Mouse (Mus musculus): ENCODE results near the gene Ralgapa1.

Ralgapa1 gene

DNA sequence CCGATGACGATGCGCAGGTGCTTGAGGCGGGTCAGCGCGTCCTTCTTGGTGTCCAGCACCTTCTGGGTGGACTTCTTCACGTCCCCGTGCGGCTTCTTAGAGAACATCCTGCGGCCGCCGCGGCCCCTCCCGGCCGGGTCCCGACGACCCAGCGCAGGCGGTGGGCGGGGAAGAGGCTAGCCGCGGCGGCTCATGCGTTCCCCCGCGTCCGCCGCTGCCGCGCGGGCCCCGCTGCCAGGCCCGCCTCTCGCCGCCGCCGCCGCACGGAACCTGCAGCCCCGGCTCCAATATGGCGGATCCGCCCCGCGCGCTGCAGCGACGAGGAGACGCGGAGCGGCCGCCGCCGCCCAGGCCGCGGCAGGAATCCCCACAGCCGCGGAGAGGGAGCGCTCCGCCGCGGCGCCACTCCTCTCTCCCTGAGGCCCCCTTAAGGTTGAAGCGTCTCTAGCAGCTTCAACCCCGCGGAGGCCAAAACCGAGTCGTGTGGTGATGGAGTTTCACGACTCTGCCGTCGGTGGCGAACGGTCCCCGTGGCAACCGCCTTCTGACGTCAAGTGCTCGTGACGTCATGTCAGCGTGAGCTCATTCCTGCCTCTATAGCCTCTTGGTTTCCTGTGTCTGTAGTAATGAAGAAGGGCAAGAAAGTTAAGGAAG, at the start of gene Ralgapa1:
Ralgapa1 (minus strand) TSS at position 507 of the 654 bp plus-strand sequence.
- peak; percentile 90 for DNase-seq

DNA sequence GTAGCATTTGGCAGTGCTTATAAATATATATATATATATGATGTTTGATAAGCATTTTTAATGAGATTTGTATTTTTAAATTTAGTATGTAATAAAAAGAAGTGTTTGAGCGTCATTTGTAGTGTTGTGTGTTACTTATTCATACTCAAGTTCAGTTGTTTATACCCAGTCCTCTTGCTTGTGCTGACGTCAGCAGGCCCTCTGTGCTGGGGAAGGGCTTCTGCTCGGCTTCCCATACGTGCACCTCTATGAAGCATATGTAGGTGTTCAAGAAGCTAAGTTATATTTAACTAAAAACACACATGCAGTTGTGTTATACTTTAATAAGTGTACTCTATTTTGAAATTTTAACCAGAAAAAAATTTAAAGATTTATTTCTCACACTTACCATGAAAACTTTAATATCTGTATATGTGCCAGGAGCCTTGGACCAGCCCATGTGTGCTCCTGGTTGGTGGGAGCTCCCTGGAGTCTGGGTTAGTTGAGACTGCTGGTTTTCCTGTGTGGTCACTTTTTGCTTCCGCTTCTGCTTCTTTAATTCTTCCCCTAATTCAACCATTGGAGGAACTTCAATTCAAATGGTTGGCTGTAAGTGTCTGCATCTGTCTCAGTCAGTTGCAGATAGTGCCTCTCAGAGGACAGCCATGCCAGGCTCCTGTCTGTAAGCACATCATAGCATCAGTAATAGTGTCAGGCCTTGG, 48.8 kb upstream of the Ralgapa1 start:
- DNase-seq: no peak

DNA sequence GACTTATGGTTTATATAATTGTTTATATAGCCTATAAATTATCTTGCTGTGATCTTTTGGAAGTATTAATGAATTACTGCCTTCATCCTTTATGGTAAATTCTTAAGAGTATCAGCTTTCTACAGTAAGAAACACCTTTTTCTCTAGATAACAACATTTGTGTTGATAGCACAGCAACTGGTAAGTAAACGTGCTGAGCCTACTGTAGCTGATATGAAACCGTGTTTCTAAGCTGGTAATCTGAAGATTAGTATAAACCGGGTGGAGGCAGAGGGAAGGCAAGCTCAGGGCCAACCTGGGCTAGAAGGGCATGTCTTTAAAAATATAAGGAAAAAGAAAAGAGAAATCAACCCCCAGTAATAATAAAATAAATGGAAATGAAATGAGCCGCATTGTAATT, 46.8 kb upstream of the Ralgapa1 start:
- no peak for DNase-seq

DNA sequence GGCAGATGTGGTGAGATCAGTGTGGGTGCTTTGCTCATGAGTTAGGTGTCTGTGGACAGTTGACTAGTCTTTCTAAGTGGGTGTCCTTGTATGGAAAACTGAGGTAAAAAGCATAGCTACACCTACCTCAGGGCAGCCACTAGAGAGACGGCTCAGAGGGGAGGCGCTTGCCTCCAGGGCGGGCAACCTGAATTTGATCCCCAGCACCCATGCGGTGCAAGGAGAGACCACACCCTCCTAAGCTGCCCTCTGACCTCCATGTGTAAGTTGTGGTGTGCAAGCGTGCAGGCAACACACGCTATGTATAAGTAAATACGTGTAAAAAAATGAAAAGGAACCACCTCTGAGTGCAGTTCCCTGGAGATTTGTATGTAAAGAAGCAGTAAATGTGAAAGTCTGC, 39.7 kb upstream of the Ralgapa1 start:
- DNase-seq: no peak

DNA sequence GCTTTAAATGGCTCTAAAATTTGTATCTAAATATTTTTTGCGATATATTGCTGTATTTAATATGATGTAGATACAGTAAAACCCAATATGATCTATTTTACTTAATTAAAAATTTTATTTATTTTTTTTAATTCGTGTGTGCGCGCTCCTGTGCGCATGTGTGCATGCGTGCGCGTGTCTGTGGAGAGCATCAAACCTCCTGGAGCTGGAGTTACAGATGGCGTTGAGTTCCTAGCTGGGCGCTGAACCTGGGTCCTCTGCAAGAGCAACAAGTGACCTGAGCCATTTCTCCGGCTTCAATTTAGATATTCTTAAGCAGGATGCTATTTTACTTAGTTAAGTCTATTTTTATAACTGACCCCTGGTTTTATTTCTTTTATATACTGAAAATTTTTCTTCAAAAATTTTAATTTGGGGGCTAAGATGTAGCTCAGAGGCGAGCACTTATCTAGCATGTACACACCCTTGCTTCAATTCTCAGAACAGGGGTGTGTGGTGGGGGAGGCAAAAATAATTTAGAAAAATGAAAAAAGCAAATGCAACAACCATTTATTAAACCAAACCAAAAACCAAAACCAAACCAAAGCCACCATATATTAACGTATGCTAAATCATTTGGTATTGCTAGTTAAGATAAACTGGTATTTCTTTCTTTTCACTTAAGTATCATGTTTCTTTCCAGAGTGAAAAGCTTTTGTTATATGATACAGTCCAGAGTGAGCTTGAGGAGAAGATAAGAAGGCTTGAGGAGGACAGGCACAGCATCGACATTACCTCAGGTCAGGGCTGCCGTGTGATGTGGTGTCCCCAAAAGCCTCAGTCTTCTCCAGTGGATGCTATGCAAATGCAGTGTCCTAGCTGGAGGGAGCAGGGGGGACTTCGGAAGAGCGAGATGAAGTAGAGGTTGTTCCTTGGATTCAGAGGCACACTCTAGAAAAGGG, 38.7 kb upstream of the Ralgapa1 start:
- DNase-seq: no peak

DNA sequence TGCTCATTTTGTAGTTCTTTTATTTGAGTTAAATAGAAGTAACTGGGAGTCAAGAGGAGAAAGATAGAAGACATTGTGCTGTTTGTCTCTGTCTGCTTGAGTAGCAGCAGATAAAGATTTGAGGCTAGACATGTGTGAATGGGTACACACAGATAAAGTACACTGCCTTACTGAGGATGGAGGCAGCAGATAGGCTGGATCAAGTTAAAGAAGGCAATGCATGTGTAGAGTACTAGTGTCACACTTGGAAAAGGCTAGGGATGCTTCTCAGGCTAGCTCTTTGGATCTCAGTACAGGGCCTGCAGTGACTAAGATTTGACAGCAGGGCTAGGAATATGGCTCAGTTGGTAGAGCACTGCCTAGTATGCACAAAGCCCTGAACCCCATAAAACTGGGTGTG, 29.7 kb upstream of the Ralgapa1 start:
- no peak for DNase-seq

DNA sequence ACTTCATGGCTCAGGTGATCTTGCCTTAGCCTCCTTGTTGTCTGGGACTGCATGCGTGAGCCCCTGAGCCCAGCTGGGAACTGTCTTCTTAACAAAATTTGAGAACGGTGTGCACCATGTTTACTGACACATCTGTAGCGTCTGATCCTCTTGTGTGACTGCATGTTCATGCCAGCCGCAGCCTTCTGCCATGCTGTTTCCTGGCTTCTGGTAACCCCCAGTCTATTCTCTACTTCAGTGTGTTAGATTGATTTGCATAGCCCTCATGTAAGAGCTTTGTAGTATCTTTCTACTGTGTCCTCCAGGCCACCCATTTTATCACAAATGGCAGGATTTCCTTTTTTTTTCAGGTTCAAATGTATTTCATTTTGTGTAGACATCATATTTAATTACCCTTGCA, 26.9 kb upstream of the Ralgapa1 start:
- DNase-seq: no peak

DNA sequence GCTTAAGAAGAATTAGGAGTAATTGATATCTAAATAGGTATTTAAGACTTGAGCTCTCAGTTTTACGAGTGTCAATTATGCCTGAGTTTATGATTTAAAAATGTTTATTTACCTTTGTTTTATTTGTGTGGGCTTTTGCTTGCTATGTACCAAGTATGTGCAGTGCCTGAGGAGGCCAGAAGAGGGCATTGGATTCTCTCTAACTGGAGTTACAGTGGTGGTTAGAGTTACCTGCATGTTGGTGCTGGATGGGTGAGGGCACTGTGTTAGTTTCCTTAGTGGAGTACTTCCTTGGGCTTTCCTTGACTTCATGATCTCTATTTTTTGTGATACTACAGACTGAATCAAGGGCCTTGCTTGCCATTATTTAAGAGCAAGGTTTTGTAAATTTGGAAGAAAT, 25.8 kb upstream of the Ralgapa1 start:
- DNase-seq: peak; percentile 15

DNA sequence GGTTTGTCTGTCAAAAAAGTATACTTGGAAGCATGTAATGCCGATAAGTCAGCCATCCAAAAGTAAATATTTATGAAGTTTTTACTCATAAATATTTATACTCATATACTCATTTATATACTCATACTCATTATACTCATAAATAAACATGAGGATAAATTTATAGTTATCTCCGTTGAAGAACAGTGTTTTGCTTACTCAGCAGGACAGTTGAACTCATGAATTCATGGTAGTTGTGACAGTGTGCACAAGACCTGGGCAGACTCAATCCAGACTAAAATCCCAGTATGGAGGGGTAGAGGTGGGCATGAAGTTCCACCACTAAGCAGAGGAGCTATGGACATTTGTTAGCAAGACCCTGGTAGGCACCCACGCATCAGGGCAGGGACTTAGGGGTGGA, 16.5 kb upstream of the Ralgapa1 start:
- DNase-seq: no peak

DNA sequence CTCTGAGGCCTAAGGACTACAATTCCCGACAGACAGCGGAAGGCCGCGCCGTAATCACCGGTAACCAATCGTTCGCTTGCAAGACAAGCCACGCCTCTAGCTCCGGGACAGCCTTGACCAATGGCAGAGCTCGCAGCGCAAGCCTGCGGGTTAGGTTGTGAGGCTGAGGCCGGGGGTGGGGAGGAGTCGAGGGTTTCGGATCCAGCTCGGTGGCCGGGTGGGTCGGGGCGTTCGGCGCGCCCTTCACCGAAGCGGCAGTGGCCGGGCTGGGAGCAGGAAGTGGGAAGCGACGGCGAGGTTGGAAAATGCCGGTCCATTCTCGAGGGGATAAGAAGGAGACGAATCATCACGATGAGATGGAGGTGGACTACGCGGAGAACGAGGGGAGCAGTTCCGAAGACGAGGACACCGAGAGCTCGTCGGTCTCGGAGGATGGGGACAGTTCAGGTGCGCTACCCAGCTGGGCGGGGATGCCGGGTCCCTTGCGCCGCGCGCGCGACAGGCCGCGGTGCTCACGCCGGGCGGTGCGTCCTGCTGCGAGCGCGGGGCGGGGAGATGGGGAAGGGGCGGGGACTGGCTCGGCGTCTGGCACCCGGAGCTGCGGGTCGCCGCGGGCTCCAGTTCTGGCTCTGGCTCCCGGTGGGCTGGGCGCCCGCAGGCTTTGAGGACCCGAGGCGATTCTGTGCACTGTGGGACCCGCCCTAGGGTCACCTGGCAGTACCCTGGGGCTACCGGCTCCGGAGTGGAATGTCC, 15.4 kb upstream of the Ralgapa1 start, which contains the start of gene Brms1l:
Brms1l (plus strand) TSS at position 126 of the 753 bp plus-strand sequence.
- peak; percentile 93 for DNase-seq

DNA sequence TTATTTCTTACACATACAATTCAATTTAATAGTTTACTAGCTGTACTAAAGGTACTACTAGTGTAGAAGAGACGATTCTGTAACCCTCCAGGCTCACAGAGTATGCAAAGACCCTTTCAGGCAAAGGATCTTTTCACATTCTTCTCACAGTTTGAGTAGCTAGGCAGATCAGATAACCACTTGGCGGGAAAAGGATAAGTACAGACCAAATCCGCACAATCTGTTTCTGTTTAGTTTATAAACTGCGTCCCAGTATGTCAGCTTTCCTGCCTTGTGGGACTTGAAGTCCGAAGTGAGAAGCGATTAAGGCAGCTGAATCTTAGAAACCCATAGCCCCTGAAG, 14.9 kb upstream of the Ralgapa1 start:
- DNase-seq: no peak

DNA sequence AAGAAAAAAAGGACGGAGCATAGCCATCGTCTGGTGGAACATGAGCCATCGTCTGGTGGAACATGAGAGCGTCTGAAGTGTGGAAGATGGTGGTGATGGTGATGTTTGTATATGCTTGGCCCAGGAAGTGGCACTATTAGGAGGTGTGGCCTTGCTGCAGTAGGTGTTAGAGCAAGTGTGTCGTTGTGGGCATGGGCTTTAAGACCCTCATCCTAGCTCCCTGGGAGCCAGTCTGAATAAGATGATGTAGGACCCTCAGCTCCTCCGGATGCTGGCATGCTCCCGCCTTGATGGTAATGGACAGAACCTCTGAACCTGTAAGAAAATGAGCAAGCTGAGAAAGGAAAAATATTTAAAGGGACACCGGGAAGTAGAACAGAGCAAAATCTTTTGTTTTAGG, 13.9 kb upstream of the Ralgapa1 start:
- DNase-seq: no peak

DNA sequence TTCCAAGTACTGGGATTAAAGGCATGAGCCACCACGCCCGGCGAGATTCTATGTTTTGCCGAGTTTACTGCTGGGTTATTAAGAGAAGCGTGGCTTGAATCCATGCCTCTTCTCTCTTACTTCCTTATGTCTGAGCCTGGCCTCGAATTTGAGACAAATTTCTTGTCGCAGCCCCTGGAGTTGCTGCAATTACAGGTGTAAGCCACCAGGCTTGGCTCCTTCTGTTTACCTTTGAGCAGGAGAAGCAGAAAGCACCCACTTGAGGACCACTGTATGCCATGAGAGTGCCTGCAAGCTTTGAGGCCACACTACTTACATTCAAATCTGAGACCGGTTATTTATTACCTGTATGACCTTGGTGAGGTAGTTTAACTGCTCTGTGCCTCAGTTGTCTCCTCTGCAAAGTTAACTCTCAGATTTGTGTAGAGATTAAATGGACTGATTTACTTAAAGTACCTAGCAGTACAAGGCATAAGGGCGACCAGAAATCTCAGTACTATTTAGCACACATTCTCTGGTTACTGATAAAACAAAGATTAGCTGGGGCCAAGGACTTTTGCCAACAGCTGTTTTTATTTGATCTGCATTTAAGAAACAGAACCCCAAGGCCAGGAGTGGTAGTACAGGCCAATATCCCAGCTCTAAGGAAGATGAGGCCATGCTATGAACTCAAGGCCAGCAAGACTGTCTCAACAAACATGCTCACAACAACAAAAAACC, 13.1 kb upstream of the Ralgapa1 start:
- DNase-seq: no peak

DNA sequence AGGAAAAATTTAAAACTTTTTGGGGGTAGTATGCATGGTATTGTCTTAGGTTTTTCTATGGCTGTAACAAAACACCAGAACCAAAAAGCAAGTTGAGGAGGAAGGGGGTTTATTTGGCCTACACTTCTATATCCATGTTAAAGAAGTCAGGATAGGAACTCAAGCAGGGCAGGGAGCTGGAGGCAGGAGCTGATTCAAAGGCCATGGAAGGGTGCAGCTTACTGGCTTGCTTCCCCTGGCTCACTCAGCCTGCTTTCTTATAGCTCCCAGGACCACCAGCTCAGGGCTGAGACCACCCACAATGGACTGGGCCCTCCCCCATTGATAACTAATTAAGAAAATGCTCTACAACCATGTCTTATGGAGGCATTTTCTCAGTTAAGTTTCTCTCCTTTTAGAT, 12.0 kb upstream of the Ralgapa1 start:
- no peak for DNase-seq

DNA sequence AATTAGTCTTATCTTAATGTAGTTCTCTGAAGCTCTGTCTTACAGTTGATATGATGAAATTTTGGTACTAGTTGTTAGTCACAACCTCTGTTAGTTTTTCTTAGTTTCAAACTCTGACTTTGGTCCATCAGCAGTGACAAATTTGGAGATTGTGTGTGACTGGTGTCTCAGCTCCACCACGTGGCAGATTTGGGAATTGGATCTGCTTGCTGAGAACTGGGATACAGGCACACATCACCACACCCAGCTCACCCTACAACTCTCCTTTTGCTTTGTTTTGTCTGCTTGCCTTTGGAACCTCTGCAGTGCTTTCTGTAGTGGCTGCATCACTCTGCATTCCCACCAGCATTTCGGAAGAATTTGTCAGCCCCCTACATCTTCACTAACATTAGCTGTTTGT, 10.1 kb upstream of the Ralgapa1 start:
- peak; percentile 81 for DNase-seq

DNA sequence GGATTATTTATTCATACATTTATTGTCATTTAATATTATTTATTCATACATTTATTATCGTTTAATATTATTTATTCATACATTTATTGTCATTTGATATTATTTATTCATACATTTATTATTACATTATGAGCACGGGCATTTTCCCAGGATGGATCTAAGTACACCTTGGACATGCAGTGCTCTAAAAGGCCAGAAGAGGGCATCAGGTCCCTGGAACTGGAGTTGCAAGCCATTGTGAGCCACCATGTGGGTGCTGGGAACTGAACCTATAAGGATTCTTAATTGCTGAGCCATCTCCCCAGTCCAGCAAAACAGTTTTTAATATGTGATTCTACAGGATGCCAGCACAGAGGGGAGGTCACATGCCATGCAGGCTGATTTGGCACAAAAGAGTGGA, 4.6 kb upstream of the Ralgapa1 start:
- no peak for DNase-seq

DNA sequence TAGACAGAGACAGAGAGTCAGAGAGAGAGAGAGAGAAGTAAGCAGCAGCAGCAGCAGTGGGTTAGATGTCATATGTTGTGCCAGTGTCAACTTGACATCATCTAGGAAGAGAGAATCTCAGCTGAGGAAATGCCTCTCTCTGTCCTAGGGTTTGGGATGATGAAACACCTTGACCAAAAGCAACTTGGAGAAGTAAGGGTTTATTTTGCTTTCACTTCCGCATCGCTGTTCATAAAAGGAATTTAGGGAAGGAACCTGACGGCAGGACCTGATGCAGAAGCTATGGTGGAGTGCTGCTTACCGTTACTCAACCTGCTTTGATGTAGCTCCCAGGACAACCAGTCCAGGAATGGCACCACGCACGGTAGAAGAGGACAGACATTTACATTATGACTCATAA, 3.1 kb upstream of the Ralgapa1 start:
- no peak for DNase-seq

DNA sequence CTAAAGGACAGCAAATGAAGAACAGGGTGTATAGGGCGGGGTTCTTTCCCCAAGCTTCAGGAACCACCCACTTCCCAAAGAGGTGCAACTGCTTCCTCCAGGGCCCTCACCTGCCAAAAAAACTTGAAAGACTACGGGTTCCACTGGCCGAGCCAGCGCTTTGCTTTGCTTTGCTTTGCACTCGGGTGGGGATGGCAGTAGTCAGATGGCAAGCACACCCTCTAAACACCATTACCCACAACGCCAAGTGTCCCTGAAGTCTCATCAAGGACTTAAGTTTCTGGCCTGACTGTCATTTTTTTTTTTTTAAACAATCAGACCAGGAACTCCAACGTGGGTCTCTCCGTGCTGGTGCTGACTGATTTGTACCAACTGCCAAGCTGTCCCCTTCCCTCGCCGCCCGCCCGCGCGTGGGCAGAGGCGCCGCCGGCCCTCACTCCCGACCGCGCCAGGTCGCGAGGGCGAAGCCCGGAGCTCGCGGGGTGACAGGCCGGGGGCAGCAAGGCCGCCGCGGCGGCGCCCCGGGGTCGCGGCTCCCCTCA, 777 bp downstream of the Ralgapa1 start:
- DNase-seq: no peak

DNA sequence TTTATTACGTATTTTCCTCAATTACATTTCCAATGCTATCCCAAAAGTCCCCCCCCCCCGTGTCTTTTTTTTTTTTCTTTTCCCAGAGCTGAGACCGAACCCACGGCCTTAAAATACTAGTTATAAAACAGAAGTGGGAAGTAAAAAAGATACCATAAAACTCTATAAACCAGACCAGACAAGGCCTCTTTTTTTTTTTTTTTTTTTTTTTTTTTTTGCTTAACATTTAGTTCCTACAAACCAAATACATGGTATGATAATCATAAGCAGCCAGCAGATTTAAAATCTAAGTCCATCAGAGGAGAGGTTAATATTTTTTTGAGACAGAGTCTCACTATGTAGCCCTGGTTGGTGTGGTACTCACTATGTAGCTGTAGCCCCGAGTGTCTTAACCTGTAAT, 4.5 kb downstream of the Ralgapa1 start:
- no peak for DNase-seq

DNA sequence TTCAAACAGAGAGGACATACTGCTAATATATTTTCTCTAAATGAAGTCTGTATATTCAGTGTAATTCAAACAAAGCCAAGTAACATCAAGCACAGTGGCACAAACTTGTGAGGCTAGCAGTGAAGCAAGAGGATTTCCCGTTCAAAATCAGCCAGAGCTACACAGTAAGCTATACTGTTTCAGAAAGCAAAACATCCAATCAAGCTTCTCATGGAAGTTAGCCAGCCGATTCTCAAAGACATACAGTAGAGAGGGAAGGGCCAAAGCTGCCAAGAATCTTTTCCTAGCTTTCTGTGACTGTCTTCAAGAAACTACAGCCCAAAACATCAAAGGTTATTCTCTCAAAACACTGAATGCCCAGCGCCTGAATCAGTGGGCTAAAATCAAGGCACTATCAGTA, 15.9 kb downstream of the Ralgapa1 start:
- no peak for DNase-seq

DNA sequence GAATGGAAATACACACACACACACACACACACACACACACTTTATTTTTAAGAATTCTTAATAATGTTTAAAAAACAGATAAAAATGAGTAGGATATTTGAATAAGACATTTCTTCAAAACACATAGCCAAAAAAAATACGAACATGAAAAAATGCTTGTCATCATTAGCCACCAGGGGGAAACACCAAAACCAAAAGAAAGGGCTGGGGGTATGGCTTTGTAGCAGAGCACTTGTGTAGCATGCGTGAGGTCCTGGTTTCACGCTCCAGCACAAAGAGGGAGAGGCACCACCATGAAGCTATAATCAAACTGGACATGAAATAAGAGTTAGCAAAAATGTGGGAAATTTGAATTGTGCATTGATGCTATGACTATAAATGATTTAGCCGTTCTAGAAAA, 19.8 kb downstream of the Ralgapa1 start:
- no peak for DNase-seq

DNA sequence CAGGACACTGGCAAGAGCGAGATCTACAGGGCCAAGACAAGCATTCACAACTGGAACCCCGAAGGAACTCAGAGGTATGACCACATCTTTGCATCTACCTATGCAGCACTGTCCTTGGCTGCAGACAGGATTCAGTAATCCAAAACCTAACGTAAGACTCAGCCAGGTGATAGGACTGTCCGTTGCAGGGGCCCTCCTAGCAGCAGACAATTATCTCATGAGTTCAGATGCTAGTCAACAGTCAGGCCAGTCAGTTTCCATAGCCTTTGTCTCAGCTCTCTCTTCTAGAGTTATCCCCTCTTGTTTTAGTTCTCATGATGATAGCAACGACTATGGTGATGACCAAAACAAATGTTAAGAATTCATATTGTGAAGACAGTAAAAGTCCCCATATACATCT, 20.8 kb downstream of the Ralgapa1 start:
- DNase-seq: no peak

Data from kidney, adult 18-20 months (tissue).